23 mouse cellular contexts compared by ENCODE assay signal in the genomic region with DNA sequence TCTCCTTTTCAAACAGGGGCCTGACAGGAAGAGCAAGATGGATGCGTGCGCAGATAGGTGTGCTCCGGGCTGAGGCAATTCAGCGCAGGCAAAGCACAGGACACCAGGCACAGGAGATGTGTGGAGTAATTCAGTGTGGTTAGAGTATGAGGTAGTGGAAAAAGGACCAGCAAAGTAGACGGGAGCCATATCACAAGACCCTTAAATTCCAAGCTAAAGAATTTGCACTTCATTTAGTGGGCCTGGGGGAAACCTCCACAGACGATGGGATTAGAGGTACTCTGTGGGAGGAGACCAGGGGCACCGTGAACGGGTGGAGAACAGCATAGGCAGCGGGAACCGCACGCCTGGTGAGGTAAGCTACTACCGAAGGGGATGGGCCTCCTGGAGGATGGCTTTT. TPM values are rescaled to one million over a fixed set of nuclear protein-coding genes. Genes with fewer than 3 reads are reported as not detected.
"Had no signal": no experiment of that assay in that cellular context is flagged by ENCODE, and none has a peak within 500 bp of the region (broad histone marks: within the 10 kb centered on the region; RNA-seq: fewer than 3 reads in every experiment).

No protein-coding gene starts in this region.

- DNase-seq: kidney, adult 8-10 months; kidney, postnatal 10 days; kidney, postnatal 36 days; left cerebral cortex, postnatal 4 days; liver, embryonic 13.5 days; lung, adult 2 months; lung, postnatal 14 days; lung, postnatal 4 days; midbrain, embryonic 14.5 days; thymus, adult 18-20 months; thymus, postnatal 4 days had no signal

- H3K4me3 ChIP-seq: kidney, embryonic 15.5 days; liver, embryonic 13.5 days had no signal

- H3K36me3 ChIP-seq: kidney, embryonic 15.5 days; liver, embryonic 13.5 days had no signal

- H3K4me2 ChIP-seq: kidney, embryonic 15.5 days; liver, embryonic 13.5 days; midbrain, embryonic 11.5 days had no signal

- H3K9me3 ChIP-seq: kidney, embryonic 15.5 days; liver, embryonic 13.5 days had no signal

- H3K9ac ChIP-seq: kidney, embryonic 15.5 days; liver, embryonic 13.5 days had no signal

- H3K27me3 ChIP-seq: kidney, embryonic 15.5 days; liver, embryonic 13.5 days had no signal

- H3K4me1 ChIP-seq: liver, embryonic 13.5 days had no signal

- H3K27ac ChIP-seq: kidney, embryonic 15.5 days; liver, embryonic 13.5 days had no signal

RNA-seq across cellular contexts. Expression of gene Meioc, which starts 15.6 kb away (rescaled TPM):
- total RNA-seq: layer of hippocampus, adult 8-10 months; layer of hippocampus, postnatal 10 days; left cerebral cortex, adult 8-10 months; left cerebral cortex, postnatal 14 days; left cerebral cortex, postnatal 4 days; liver, adult 2 months; megakaryocyte progenitor cell, adult 5-6 weeks; megakaryocyte-erythroid progenitor cell, adult 5-6 weeks; midbrain, postnatal 0 days had no signal
- polyA plus RNA-seq: liver, adult 2 months; lung, adult 2 months; small intestine, adult 2 months; spleen, adult 2 months had no signal

RNA-seq across cellular contexts. Expression of gene Fzd2, which starts 43.7 kb away (rescaled TPM):
- total RNA-seq: megakaryocyte progenitor cell, adult 5-6 weeks; megakaryocyte-erythroid progenitor cell, adult 5-6 weeks had no signal
